Mouse (Mus musculus) embryonic facial prominence, embryonic 10.5 days (tissue): ENCODE results near the gene Cks1b. TPM values are rescaled to one million over a fixed set of nuclear protein-coding genes. Genes with fewer than 3 reads are reported as not detected.

Experiments used
- DNase-seq: peaks from one replicate; pipeline ENCODE4 v3.0.0-alpha.2; 2017; ENCODE audit warnings: low spot score
- H3K27ac ChIP-seq: fragments of 300-500 bp; sonication (generic); replicated peaks from 2 replicates; pipeline ENCODE4 v1.5.1; 2016; ENCODE audit warnings: mild to moderate bottlenecking
- H3K27me3 ChIP-seq: fragments of 300-500 bp; sonication (generic); replicated peaks from 2 replicates; pipeline ENCODE4 v1.6.1; 2016; ENCODE audit warnings: low read depth, mild to moderate bottlenecking; ENCODE audit not compliant: poor library complexity, severe bottlenecking
- H3K36me3 ChIP-seq: fragments of 300-500 bp; sonication (generic); replicated peaks from 2 replicates; pipeline ENCODE4 v1.6.1; 2016; ENCODE audit warnings: mild to moderate bottlenecking, moderate library complexity
- H3K4me1 ChIP-seq: fragments of 300-500 bp; sonication (generic); 2 replicates; pipeline ENCODE4 v1.6.1; 2016
- H3K4me3 ChIP-seq: fragments of 300-500 bp; sonication (generic); 2 replicates; pipeline ENCODE4 v1.5.1; 2016; ENCODE audit warnings: mild to moderate bottlenecking, moderate library complexity
- H3K9me3 ChIP-seq: fragments of 300-500 bp; sonication (generic); 2 replicates; pipeline ENCODE4 v1.6.1; 2016; ENCODE audit warnings: mild to moderate bottlenecking
- WGBS: fragments of 180-500 bp; shearing (Covaris S2); methylation state at CpG from one replicate; pipeline ENCODE4 v1.1.7; 2016; 5-methylcytosine and 5-hydroxymethylcytosine counted together
- polyA plus RNA-seq: library from polyadenylated mRNA; unstranded; fragments of >200 nt; fragmentation: Nextera tagmentation; extraction: Ambion mirVana; gene quantifications from 2 replicates; pipeline ENCODE4 v1.2.1, GENCODE M21; 2016

The Cks1b gene
- polyA plus RNA-seq, 1 experiment from 2014 or later: 805 TPM

- Histone ChIP-seq H3K36me3 (peaks cover 47% of the 10 kb centered on the region), H3K27me3 (no peaks in the 10 kb centered on the region)
- WGBS: 63% methylated on average over 16 of the region's 16 CpGs
These were observed 9.7 kb downstream of the Cks1b start for GRCm38 (mm10) chr3:89408448-89408847.

GRCm38 (mm10) chr3:89406887-89407286 lies 11.3 kb downstream of the Cks1b start:
- Histone ChIP-seq H3K27me3 (no peaks in the 10 kb centered on the region), H3K4me3 (no peak overlapping the region), H3K4me1 (peaks cover 9% of the 10 kb centered on the region), H3K27ac (no peak overlapping the region), H3K9me3 (no peaks in the 10 kb centered on the region), H3K36me3 (peaks cover 56% of the 10 kb centered on the region)
- 93% methylated on average over 6 of the region's 6 CpGs for WGBS
- DNase-seq: no peak

More at GRCm38 (mm10) chr3:89408448-89408847, 9.7 kb downstream of the Cks1b start:
- no peaks in the 10 kb centered on the region for H3K9me3 ChIP-seq
- H3K27ac ChIP-seq: no peak overlapping the region
- DNase-seq: no peak
- no peak overlapping the region for H3K4me3 ChIP-seq
- H3K4me1 ChIP-seq: peaks cover 9% of the 10 kb centered on the region

GRCm38 (mm10) chr3:89402693-89403092 lies 15.5 kb downstream of the Cks1b start, which contains the start of gene Lenep:
Gene Lenep, minus strand, starts transcription at chr3:89402793.
- no peak within 1 kb of the TSS for H3K27ac ChIP-seq
- H3K4me3 ChIP-seq: no peak within 1 kb of the TSS
- no peaks in the 10 kb centered on the region for H3K4me1 ChIP-seq
- DNase-seq: no peak
- WGBS: 75% methylated on average over 5 of the region's 5 CpGs
- peaks cover 52% of the 10 kb centered on the region for H3K36me3 ChIP-seq
- no peaks in the 10 kb centered on the region for H3K9me3 ChIP-seq
- H3K27me3 ChIP-seq: no peaks in the 10 kb centered on the region

GRCm38 (mm10) chr3:89401329-89401728 lies 16.9 kb downstream of the Cks1b start:
- Histone ChIP-seq H3K9me3 (no peaks in the 10 kb centered on the region), H3K36me3 (peaks cover 41% of the 10 kb centered on the region), H3K27ac (no peak overlapping the region), H3K27me3 (no peaks in the 10 kb centered on the region; the same call in 1 of the 2 replicates), H3K4me1 (peaks cover 6% of the 10 kb centered on the region), H3K4me3 (no peak overlapping the region)
- 91% methylated on average over 7 of the region's 7 CpGs for WGBS
- DNase-seq: no peak

- peak overlapping the region; percentile 83 for H3K27ac ChIP-seq
- H3K4me1 ChIP-seq: peaks cover 53% of the 10 kb centered on the region
- H3K36me3 ChIP-seq: peaks cover 6% of the 10 kb centered on the region
- H3K9me3 ChIP-seq: no peaks in the 10 kb centered on the region
- H3K4me3 ChIP-seq: peak overlapping the region; percentile 74
- DNase-seq: no peak
- H3K27me3 ChIP-seq: peaks cover 29% of the 10 kb centered on the region
- 2% methylated on average over 4 of the region's 4 CpGs for WGBS
These were observed 21.6 kb downstream of the Cks1b start for GRCm38 (mm10) chr3:89396654-89397005.

- WGBS: under 1% methylated on average over 44 of the region's 44 CpGs
- H3K9me3 ChIP-seq: no peaks in the 10 kb centered on the region
- peak overlapping the region; percentile 74 for H3K4me3 ChIP-seq
- H3K27ac ChIP-seq: peak overlapping the region; percentile 83
- DNase-seq: peak; percentile 83
- H3K36me3 ChIP-seq: peaks cover 4% of the 10 kb centered on the region
- H3K27me3 ChIP-seq: peaks cover 35% of the 10 kb centered on the region
- peaks cover 59% of the 10 kb centered on the region for H3K4me1 ChIP-seq
These were observed 22.2 kb downstream of the Cks1b start for GRCm38 (mm10) chr3:89395806-89396653.

GRCm38 (mm10) chr3:89395419-89395805 lies 22.8 kb downstream of the Cks1b start:
- Histone ChIP-seq H3K27ac (peak overlapping the region; percentile 86), H3K36me3 (peaks cover 3% of the 10 kb centered on the region; the same call in 1 of the 2 replicates), H3K4me1 (peaks cover 66% of the 10 kb centered on the region), H3K4me3 (peak overlapping the region; percentile 74), H3K27me3 (peaks cover 41% of the 10 kb centered on the region), H3K9me3 (no peaks in the 10 kb centered on the region)
- under 1% methylated on average over 10 of the region's 10 CpGs for WGBS
- DNase-seq: no peak

GRCm38 (mm10) chr3:89394894-89395256 lies 23.3 kb downstream of the Cks1b start:
- H3K27me3 ChIP-seq: peaks cover 47% of the 10 kb centered on the region
- peak overlapping the region; percentile 74 for H3K4me3 ChIP-seq
- H3K27ac ChIP-seq: peak overlapping the region; percentile 86
- H3K9me3 ChIP-seq: no peaks in the 10 kb centered on the region
- under 1% methylated on average over 12 of the region's 12 CpGs for WGBS
- H3K36me3 ChIP-seq: no peaks in the 10 kb centered on the region
- H3K4me1 ChIP-seq: peaks cover 71% of the 10 kb centered on the region
- peak; percentile 91 for DNase-seq

- no peaks in the 10 kb centered on the region for H3K9me3 ChIP-seq
- H3K36me3 ChIP-seq: no peaks in the 10 kb centered on the region
- H3K27ac ChIP-seq: peak within 1 kb of the TSS; percentile 86
- DNase-seq: peak; percentile 77
- under 1% methylated on average over 42 of the region's 42 CpGs for WGBS
- peak within 1 kb of the TSS; percentile 74 for H3K4me3 ChIP-seq
- H3K27me3 ChIP-seq: peaks cover 53% of the 10 kb centered on the region
- H3K4me1 ChIP-seq: peaks cover 72% of the 10 kb centered on the region
These were observed 23.9 kb downstream of the Cks1b start, which contains the start of gene Zbtb7b for GRCm38 (mm10) chr3:89394006-89394893. Gene Zbtb7b, minus strand, starts transcription at chr3:89394776.

GRCm38 (mm10) chr3:89393605-89394004 lies 24.6 kb downstream of the Cks1b start:
- Histone ChIP-seq H3K4me3 (peak overlapping the region; percentile 74), H3K36me3 (no peaks in the 10 kb centered on the region), H3K27me3 (peaks cover 53% of the 10 kb centered on the region), H3K9me3 (no peaks in the 10 kb centered on the region), H3K27ac (peak overlapping the region; percentile 86), H3K4me1 (peaks cover 79% of the 10 kb centered on the region)
- WGBS: under 1% methylated on average over 15 of the region's 15 CpGs
- peak; percentile 98 for DNase-seq

- WGBS: 1% methylated on average over 21 of the region's 24 CpGs
- H3K27me3 ChIP-seq: peaks cover 53% of the 10 kb centered on the region
- H3K27ac ChIP-seq: peak overlapping the region; percentile 86
- H3K9me3 ChIP-seq: no peaks in the 10 kb centered on the region
- H3K4me3 ChIP-seq: peak overlapping the region; percentile 74
- peaks cover 85% of the 10 kb centered on the region for H3K4me1 ChIP-seq
- peak; percentile 42 for DNase-seq
- no peaks in the 10 kb centered on the region for H3K36me3 ChIP-seq
These were observed 25.3 kb downstream of the Cks1b start for GRCm38 (mm10) chr3:89392871-89393311.
